ENCODE assay signal across 1 mouse cellular context in the genomic region with DNA sequence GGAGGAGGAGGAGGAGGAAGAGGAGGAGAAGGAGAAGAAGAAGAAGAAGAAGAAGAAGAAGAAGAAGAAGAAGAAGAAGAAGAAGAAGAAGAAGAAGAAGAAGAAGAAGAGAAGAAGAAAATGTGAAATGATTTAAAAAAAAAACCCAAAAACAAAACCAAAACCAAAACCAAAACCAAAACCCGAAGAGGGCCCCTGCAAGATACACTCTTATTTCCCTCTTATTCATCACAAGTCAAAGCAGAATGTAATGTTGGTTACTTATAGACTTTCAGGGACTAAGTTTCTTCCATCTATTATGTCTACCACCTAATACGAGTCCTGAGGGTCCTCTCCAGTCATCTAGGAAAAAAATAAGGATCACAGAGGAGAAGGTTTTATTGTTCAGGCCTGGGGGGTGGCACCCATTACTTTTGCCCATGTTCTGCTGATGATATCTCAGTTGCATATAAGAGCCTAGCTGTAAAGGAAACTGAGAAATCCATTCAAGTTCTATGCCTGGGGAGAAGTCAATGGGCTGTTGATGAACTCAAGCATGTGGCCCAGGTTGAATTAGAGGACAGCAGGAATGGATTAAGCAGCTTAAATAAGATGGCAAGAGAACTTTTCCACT.
TF ChIP-seq lines count a peak whose summit lies in the region.

No protein-coding gene starts in this region.

TF ChIP-seq in CH12.LX, 34 proteins besides CTCF, POLR2A, EP300 and RAD21 (continued from another document):
- TF ChIP-seq ZMIZ1 (IDR thresholded peaks at IDR 0.05; ENCODE audit: low read depth, low read length) = no peak
- no peak for TF ChIP-seq JUND (conservative IDR thresholded peaks at IDR 0.05; ENCODE audit: low read depth, low read length)
- no peak for TF ChIP-seq MAZ (IDR thresholded peaks at IDR 0.05; ENCODE audit: low read depth, low read length)
- TF ChIP-seq USF1 (IDR thresholded peaks at IDR 0.05; ENCODE audit: low read depth, low read length) = no peak
- TF ChIP-seq ZC3H11A (IDR thresholded peaks at IDR 0.05; ENCODE audit: low read depth, low read length) = no peak
- TF ChIP-seq ZKSCAN1 (IDR thresholded peaks at IDR 0.05; ENCODE audit: borderline replicate concordance, low read depth, low read length) = no peak
- TF ChIP-seq KAT2A (IDR thresholded peaks at IDR 0.05; ENCODE audit: insufficient replicate concordance, low read length) = no peak
- no peak for TF ChIP-seq NRF1 (IDR thresholded peaks at IDR 0.05; ENCODE audit: low read depth, low read length)
- no peak for TF ChIP-seq PAX5 (IDR thresholded peaks at IDR 0.05; ENCODE audit: low read length)
- no peak for TF ChIP-seq NELFE (IDR thresholded peaks at IDR 0.05; ENCODE audit: low read depth, low read length)
- 0 out of 2 replicates have a peak, but pooled peaks have one; percentile 23 for TF ChIP-seq SIN3A (IDR thresholded peaks at IDR 0.05; ENCODE audit: low read length)
